Mouse (Mus musculus) lung, embryonic 14.5 days (tissue): ENCODE data around the gene Fsd2. TPM values are rescaled to one million over a fixed set of nuclear protein-coding genes. Genes with fewer than 3 reads are reported as not detected.

Experiments
- ATAC-seq: fragments of 200-750 bp; cut with Nextera tagmentation; 2 replicates; pipeline ENCODE4 v1.8.0; 2017; ENCODE audit warnings: mild to moderate bottlenecking, moderate TSS enrichment, moderate library complexity; ENCODE audit not compliant: insufficient read depth
- DNase-seq: peaks from one replicate; pipeline ENCODE4 v3.0.0-alpha.2; 2015
- H3K27ac ChIP-seq: fragments of 300-500 bp; sonication (generic); 2 replicates; pipeline ENCODE4 v1.5.1; 2014; ENCODE audit warnings: low read depth, mild to moderate bottlenecking, moderate library complexity
- H3K27me3 ChIP-seq: fragments of 300-500 bp; sonication (generic); 2 replicates; pipeline ENCODE4 v1.6.1; 2014; ENCODE audit warnings: low read length, control low read depth; ENCODE audit not compliant: insufficient read depth
- H3K36me3 ChIP-seq: fragments of 300-500 bp; sonication (generic); 2 replicates; pipeline ENCODE4 v1.6.1; 2014; ENCODE audit warnings: control low read depth; ENCODE audit not compliant: insufficient read depth
- H3K4me1 ChIP-seq: fragments of 300-500 bp; sonication (generic); 2 replicates; pipeline ENCODE4 v1.6.1; 2014; ENCODE audit warnings: antibody characterized with exemption, control low read depth; ENCODE audit not compliant: insufficient read depth
- H3K4me2 ChIP-seq: fragments of 300-500 bp; sonication (generic); 2 replicates; pipeline ENCODE4 v1.6.1; 2014; ENCODE audit warnings: mild to moderate bottlenecking
- H3K4me3 ChIP-seq: fragments of 300-500 bp; sonication (generic); 2 replicates; pipeline ENCODE4 v1.5.1; 2014; ENCODE audit warnings: low read depth, low read length
- H3K9ac ChIP-seq: fragments of 300-500 bp; sonication (generic); 2 replicates; pipeline ENCODE4 v1.6.1; 2014
- H3K9me3 ChIP-seq: fragments of 300-500 bp; sonication (generic); 2 replicates; pipeline ENCODE4 v1.6.1; 2016; ENCODE audit warnings: low read depth, low read length, control low read depth
- CTCF ChIP-seq: IDR thresholded peaks from 2 replicates; pipeline ENCODE4 v1.5.1; 2016; ENCODE audit warnings: antibody characterized with exemption, low read depth
- WGBS: fragments of 180-500 bp; shearing (Covaris S2); extraction: QIAGEN DNeasy Blood & Tissue Kit; methylation state at CpG from one replicate; pipeline ENCODE4 v1.1.7; 2014; 5-methylcytosine and 5-hydroxymethylcytosine counted together
- polyA plus RNA-seq: library from polyadenylated mRNA; unstranded; fragments of >200 nt; fragmentation: Nextera tagmentation; extraction: Ambion mirVana; gene quantifications from 2 replicates; pipeline ENCODE4 v1.2.1, GENCODE M21; 2014

Fsd2 gene
- polyA plus RNA-seq, 1 experiment from 2014 or later, result 0.12 TPM

GRCm38 (mm10) chr7:81585326-81585725, 18.6 kb upstream of the Fsd2 start:
- H3K36me3 ChIP-seq, result peaks cover 33% of the 10 kb centered on the region
- H3K27me3 ChIP-seq, result no peaks in the 10 kb centered on the region
- TF ChIP-seq CTCF, result no peak
- H3K4me2 ChIP-seq, result no peak overlapping the region
- H3K4me1 ChIP-seq, result no peaks in the 10 kb centered on the region
- H3K9ac ChIP-seq, result no peak overlapping the region
- no peak overlapping the region for H3K4me3 ChIP-seq
- H3K9me3 ChIP-seq, result no peaks in the 10 kb centered on the region
- no peak for ATAC-seq
- no peak for DNase-seq
- WGBS, result 76% methylated on average over 7 of the region's 7 CpGs
- H3K27ac ChIP-seq, result no peak overlapping the region

DNA sequence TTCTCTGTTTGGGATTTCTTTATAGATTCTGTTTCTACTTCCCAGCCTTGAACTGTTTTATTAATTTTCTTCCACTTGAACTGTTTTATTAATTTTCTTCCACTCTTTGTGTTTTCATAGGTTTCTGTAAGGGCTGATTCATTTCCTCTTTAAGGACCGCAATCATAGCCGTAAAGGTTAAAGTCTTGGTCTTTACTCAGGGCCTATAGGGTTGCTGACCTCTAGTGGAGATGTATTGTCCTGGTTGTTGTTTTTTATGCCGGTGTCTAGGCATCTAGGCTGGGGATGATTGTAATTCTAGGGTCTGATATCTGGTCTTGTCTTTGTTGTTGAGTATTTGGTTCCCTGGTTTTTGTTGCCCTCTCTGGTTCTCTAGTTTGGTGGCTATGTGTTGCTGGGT, 16.8 kb upstream of the Fsd2 start:
- H3K9me3 ChIP-seq, result no peaks in the 10 kb centered on the region
- H3K4me2 ChIP-seq, result no peak overlapping the region
- no peak overlapping the region for H3K27ac ChIP-seq
- no peaks in the 10 kb centered on the region for H3K4me1 ChIP-seq
- no peak overlapping the region for H3K9ac ChIP-seq
- TF ChIP-seq CTCF, result 0 out of 2 replicates have a peak, but pooled peaks have one; percentile 7
- H3K27me3 ChIP-seq, result no peaks in the 10 kb centered on the region
- 68% methylated on average over 3 of the region's 3 CpGs for whole genome bisulfite sequencing
- no peak overlapping the region for H3K4me3 ChIP-seq
- peaks cover 33% of the 10 kb centered on the region for H3K36me3 ChIP-seq
- no peak for ATAC-seq
- no peak for DNase-seq

- DNase-seq (no peak), ATAC-seq (no peak)
- Histone ChIP-seq H3K4me3 (no peak overlapping the region), H3K9ac (no peak overlapping the region), H3K27me3 (no peaks in the 10 kb centered on the region), H3K9me3 (no peaks in the 10 kb centered on the region), H3K36me3 (peaks cover 22% of the 10 kb centered on the region), H3K27ac (no peak overlapping the region), H3K4me1 (no peaks in the 10 kb centered on the region), H3K4me2 (no peak overlapping the region)
- 95% methylated on average over 5 of the region's 5 CpGs for WGBS
- TF ChIP-seq CTCF, result no peak
These were observed 12.6 kb upstream of the Fsd2 start for GRCm38 (mm10) chr7:81579312-81579711.

DNA sequence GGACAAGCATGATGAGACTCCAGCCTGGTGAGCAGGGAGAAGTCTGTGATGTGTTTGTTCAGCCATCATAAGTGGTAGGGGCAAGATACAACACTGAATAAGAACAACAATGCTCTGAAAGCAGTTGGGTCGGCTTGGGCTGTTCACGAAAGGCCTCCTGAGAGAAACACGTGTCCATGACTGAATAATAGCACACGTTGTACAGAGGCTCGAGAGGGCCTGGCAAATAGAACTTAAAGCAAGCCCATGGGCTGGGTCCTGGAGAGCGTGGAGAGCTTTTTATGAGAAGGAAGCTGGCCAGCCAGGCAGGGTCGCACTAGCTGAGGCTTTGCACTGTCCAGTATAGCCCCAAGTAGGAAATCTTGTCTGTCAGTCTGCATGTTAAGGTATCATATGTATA, 11.7 kb upstream of the Fsd2 start:
- no peaks in the 10 kb centered on the region for H3K4me1 ChIP-seq
- H3K4me2 ChIP-seq, result no peak overlapping the region
- DNase-seq (no peak), ATAC-seq (no peak)
- H3K9me3 ChIP-seq, result no peaks in the 10 kb centered on the region
- WGBS, result 87% methylated on average over 7 of the region's 7 CpGs
- no peak overlapping the region for H3K9ac ChIP-seq
- H3K27me3 ChIP-seq, result no peaks in the 10 kb centered on the region
- H3K4me3 ChIP-seq, result no peak overlapping the region
- TF ChIP-seq CTCF, result no peak
- H3K36me3 ChIP-seq, result peaks cover 22% of the 10 kb centered on the region
- H3K27ac ChIP-seq, result no peak overlapping the region

GRCm38 (mm10) chr7:81577872-81578271, 11.1 kb upstream of the Fsd2 start:
- DNase-seq (no peak), ATAC-seq (no peak)
- no peak for TF ChIP-seq CTCF
- Histone ChIP-seq H3K9me3 (no peaks in the 10 kb centered on the region), H3K4me1 (no peaks in the 10 kb centered on the region), H3K4me2 (no peak overlapping the region), H3K27me3 (no peaks in the 10 kb centered on the region), H3K27ac (no peak overlapping the region), H3K4me3 (no peak overlapping the region), H3K9ac (no peak overlapping the region), H3K36me3 (peaks cover 22% of the 10 kb centered on the region)
- WGBS, result 90% methylated on average over 3 of the region's 3 CpGs

DNA sequence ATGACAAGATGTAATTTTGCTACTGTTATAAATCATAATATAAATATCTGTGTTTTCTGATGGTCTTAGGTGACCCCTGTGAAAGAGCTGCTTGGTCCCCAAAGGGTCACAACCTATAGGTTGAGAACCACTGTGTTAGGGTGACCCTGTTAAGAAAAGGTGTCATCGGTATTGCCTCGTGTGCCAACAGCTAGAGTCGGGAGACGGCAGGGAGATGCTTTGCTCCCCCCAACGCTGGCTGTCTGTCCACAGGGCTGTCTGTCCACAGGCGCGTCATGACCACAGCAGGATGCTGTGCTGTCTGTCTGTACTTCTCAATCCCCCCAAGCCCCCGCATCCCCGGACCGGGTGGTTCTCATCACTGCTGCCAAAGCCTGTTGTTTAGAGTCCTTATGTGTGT, 8.9 kb upstream of the Fsd2 start:
- Histone ChIP-seq H3K36me3 (peaks cover 22% of the 10 kb centered on the region), H3K27me3 (no peaks in the 10 kb centered on the region), H3K4me2 (no peak overlapping the region), H3K27ac (no peak overlapping the region), H3K9ac (no peak overlapping the region), H3K4me1 (0 out of 2 replicates have a peak, but pooled peaks cover 5% of the 10 kb centered on the region), H3K9me3 (no peaks in the 10 kb centered on the region), H3K4me3 (no peak overlapping the region)
- ATAC-seq, result no peak
- DNase-seq, result no peak
- TF ChIP-seq CTCF, result no peak
- WGBS, result 89% methylated on average over 10 of the region's 10 CpGs

GRCm38 (mm10) chr7:81573821-81574220, 7.1 kb upstream of the Fsd2 start:
- Histone ChIP-seq H3K4me3 (no peak overlapping the region), H3K9ac (no peak overlapping the region), H3K27ac (no peak overlapping the region), H3K9me3 (no peaks in the 10 kb centered on the region), H3K4me1 (0 out of 2 replicates have a peak, but pooled peaks cover 5% of the 10 kb centered on the region), H3K4me2 (no peak overlapping the region), H3K27me3 (no peaks in the 10 kb centered on the region), H3K36me3 (peaks cover 22% of the 10 kb centered on the region)
- ATAC-seq, result no peak
- 91% methylated on average over 9 of the region's 9 CpGs for whole genome bisulfite sequencing
- no peak for TF ChIP-seq CTCF
- DNase-seq, result no peak

DNA sequence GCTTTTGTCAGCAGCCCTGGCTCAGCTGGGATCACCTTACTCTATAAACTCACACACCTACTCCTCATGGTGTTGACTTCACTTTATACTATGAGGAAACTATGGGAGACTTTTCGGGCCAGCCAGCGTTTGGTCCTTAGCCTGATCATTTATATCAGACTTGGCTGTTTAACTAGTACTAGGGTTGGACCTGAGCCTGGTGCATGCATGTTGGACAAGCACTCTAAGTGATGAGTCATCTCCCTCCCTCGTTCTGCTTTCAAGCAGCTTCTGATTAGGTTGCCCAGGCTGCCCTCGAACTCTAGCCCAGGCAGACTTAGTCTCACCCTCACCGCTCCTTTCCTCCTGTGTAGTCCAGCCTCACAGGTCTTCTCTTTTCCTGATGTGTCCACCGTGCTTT, 6.7 kb upstream of the Fsd2 start:
- DNase-seq, result no peak
- 0 out of 2 replicates have a peak, but pooled peaks cover 5% of the 10 kb centered on the region for H3K4me1 ChIP-seq
- no peaks in the 10 kb centered on the region for H3K9me3 ChIP-seq
- no peak for ATAC-seq
- TF ChIP-seq CTCF, result no peak
- H3K27ac ChIP-seq, result no peak overlapping the region
- H3K4me2 ChIP-seq, result peak overlapping the region; percentile 80
- no peaks in the 10 kb centered on the region for H3K27me3 ChIP-seq
- peaks cover 19% of the 10 kb centered on the region for H3K36me3 ChIP-seq
- no peak overlapping the region for H3K9ac ChIP-seq
- no peak overlapping the region for H3K4me3 ChIP-seq
- WGBS, result 76% methylated on average over 6 of the region's 6 CpGs
